Mouse (Mus musculus) neural tube, embryonic 11.5 days (tissue): ENCODE data around the gene Coro6. TPM values are rescaled to one million over a fixed set of nuclear protein-coding genes. Genes with fewer than 3 reads are reported as not detected.

ENCODE experiments used
- ATAC-seq: fragments of 200-750 bp; cut with Nextera tagmentation; 2 replicates; pipeline ENCODE4 v1.8.0; 2017; ENCODE audit warnings: moderate number of reproducible peaks, mild to moderate bottlenecking, moderate TSS enrichment, moderate library complexity; ENCODE audit not compliant: insufficient read depth, low FRiP score, low TSS enrichment
- DNase-seq: peaks from one replicate; pipeline ENCODE4 v3.0.0-alpha.2; 2015; ENCODE audit warnings: low spot score
- H3K27ac ChIP-seq: fragments of 300-500 bp; sonication (generic); 2 replicates; pipeline ENCODE4 v1.5.1; 2014; ENCODE audit warnings: low read depth, mild to moderate bottlenecking, low read length
- H3K27me3 ChIP-seq: fragments of 300-500 bp; sonication (generic); 2 replicates; pipeline ENCODE4 v1.6.1; 2014; ENCODE audit warnings: mild to moderate bottlenecking, low read length, mixed read lengths; ENCODE audit not compliant: control insufficient read depth, insufficient read depth
- H3K36me3 ChIP-seq: fragments of 300-500 bp; sonication (generic); 2 replicates; pipeline ENCODE4 v1.6.1; 2014; ENCODE audit warnings: mild to moderate bottlenecking, low read length, moderate library complexity, mixed read lengths; ENCODE audit not compliant: control insufficient read depth, insufficient read depth
- H3K4me1 ChIP-seq: fragments of 300-500 bp; sonication (generic); 2 replicates; pipeline ENCODE4 v1.6.1; 2014; ENCODE audit warnings: low read length, mixed read lengths; ENCODE audit not compliant: control insufficient read depth, insufficient read depth
- H3K4me2 ChIP-seq: fragments of 300-500 bp; sonication (generic); 2 replicates; pipeline ENCODE4 v1.6.1; 2014; ENCODE audit warnings: low read depth, mild to moderate bottlenecking, moderate library complexity
- H3K4me3 ChIP-seq: fragments of 300-500 bp; sonication (generic); 2 replicates; pipeline ENCODE4 v1.5.1; 2014; ENCODE audit warnings: low read depth, low read length
- H3K9ac ChIP-seq: fragments of 300-500 bp; sonication (generic); 2 replicates; pipeline ENCODE4 v1.6.1; 2014; ENCODE audit warnings: mild to moderate bottlenecking, low read length
- H3K9me3 ChIP-seq: fragments of 300-500 bp; sonication (generic); 2 replicates; pipeline ENCODE4 v1.6.1; 2016; ENCODE audit warnings: low read length; ENCODE audit not compliant: control insufficient read depth
- WGBS: fragments of 180-500 bp; shearing (Covaris S2); extraction: QIAGEN DNeasy Blood & Tissue Kit; methylation state at CpG from one replicate; pipeline ENCODE4 v1.1.7; 2014; 5-methylcytosine and 5-hydroxymethylcytosine counted together
- polyA plus RNA-seq: library from polyadenylated mRNA; unstranded; fragments of >200 nt; fragmentation: Nextera tagmentation; extraction: Ambion mirVana; gene quantifications from 2 replicates; pipeline ENCODE4 v1.2.1, GENCODE M21; 2014

Gene Coro6
- polyA plus RNA-seq, 1 experiment from 2014 or later: 0.41 TPM

- Histone ChIP-seq H3K27ac (no peak overlapping the region), H3K4me2 (no peak overlapping the region), H3K27me3 (no peaks in the 10 kb centered on the region), H3K9ac (no peak overlapping the region), H3K36me3 (no peaks in the 10 kb centered on the region), H3K4me3 (no peak overlapping the region), H3K9me3 (no peaks in the 10 kb centered on the region), H3K4me1 (no peaks in the 10 kb centered on the region)
- DNase-seq (no peak), ATAC-seq (no peak)
- WGBS: 88% methylated on average over 8 of the region's 8 CpGs
These were observed 21.2 kb upstream of the Coro6 start for GRCm38 (mm10) chr11:77441020-77441419.

GRCm38 (mm10) chr11:77442186-77443170 is 19.7 kb upstream of the Coro6 start:
- ATAC-seq: no peak
- 77% methylated on average over 7 of the region's 7 CpGs for WGBS
- H3K4me3 ChIP-seq: no peak overlapping the region
- no peaks in the 10 kb centered on the region for H3K36me3 ChIP-seq
- no peak overlapping the region for H3K4me2 ChIP-seq
- H3K4me1 ChIP-seq: no peaks in the 10 kb centered on the region
- no peak overlapping the region for H3K9ac ChIP-seq
- H3K9me3 ChIP-seq: no peaks in the 10 kb centered on the region
- H3K27me3 ChIP-seq: no peaks in the 10 kb centered on the region
- H3K27ac ChIP-seq: no peak overlapping the region
- DNase-seq: no peak

GRCm38 (mm10) chr11:77444939-77445338 is 17.3 kb upstream of the Coro6 start:
- no peak for ATAC-seq
- no peak overlapping the region for H3K27ac ChIP-seq
- no peak overlapping the region for H3K4me2 ChIP-seq
- no peaks in the 10 kb centered on the region; the same call in 1 of the 2 replicates for H3K36me3 ChIP-seq
- H3K9ac ChIP-seq: no peak overlapping the region
- no peak for DNase-seq
- no peaks in the 10 kb centered on the region for H3K4me1 ChIP-seq
- H3K9me3 ChIP-seq: no peaks in the 10 kb centered on the region
- no peaks in the 10 kb centered on the region for H3K27me3 ChIP-seq
- 82% methylated on average over 2 of the region's 2 CpGs for WGBS
- H3K4me3 ChIP-seq: no peak overlapping the region

GRCm38 (mm10) chr11:77446628-77447041 is 15.6 kb upstream of the Coro6 start:
- H3K9me3 ChIP-seq: no peaks in the 10 kb centered on the region
- 70% methylated on average over 6 of the region's 6 CpGs for WGBS
- no peak overlapping the region for H3K9ac ChIP-seq
- no peaks in the 10 kb centered on the region for H3K27me3 ChIP-seq
- no peak overlapping the region for H3K4me3 ChIP-seq
- DNase-seq (no peak), ATAC-seq (no peak)
- no peak overlapping the region for H3K4me2 ChIP-seq
- no peaks in the 10 kb centered on the region for H3K4me1 ChIP-seq
- H3K36me3 ChIP-seq: no peaks in the 10 kb centered on the region; the same call in 1 of the 2 replicates
- no peak overlapping the region for H3K27ac ChIP-seq

GRCm38 (mm10) chr11:77449224-77449623 is 13.0 kb upstream of the Coro6 start:
- Histone ChIP-seq H3K9me3 (no peaks in the 10 kb centered on the region), H3K36me3 (no peaks in the 10 kb centered on the region; the same call in 1 of the 2 replicates), H3K9ac (no peak overlapping the region), H3K27me3 (no peaks in the 10 kb centered on the region), H3K4me3 (no peak overlapping the region), H3K27ac (no peak overlapping the region), H3K4me1 (no peaks in the 10 kb centered on the region), H3K4me2 (no peak overlapping the region)
- DNase-seq (no peak), ATAC-seq (no peak)
- 91% methylated on average over 7 of the region's 7 CpGs for WGBS

- H3K27ac ChIP-seq: no peak overlapping the region
- DNase-seq (no peak), ATAC-seq (no peak)
- H3K9ac ChIP-seq: no peak overlapping the region
- WGBS: 92% methylated on average over 2 of the region's 2 CpGs
- no peaks in the 10 kb centered on the region; the same call in 1 of the 2 replicates for H3K36me3 ChIP-seq
- H3K4me3 ChIP-seq: no peak overlapping the region
- no peak overlapping the region for H3K4me2 ChIP-seq
- H3K9me3 ChIP-seq: no peaks in the 10 kb centered on the region
- no peaks in the 10 kb centered on the region for H3K4me1 ChIP-seq
- H3K27me3 ChIP-seq: no peaks in the 10 kb centered on the region
These were observed 10.5 kb upstream of the Coro6 start for GRCm38 (mm10) chr11:77451670-77452069.

- no peaks in the 10 kb centered on the region for H3K27me3 ChIP-seq
- H3K4me2 ChIP-seq: no peak overlapping the region
- DNase-seq (peak; percentile 4), ATAC-seq (no peak)
- H3K27ac ChIP-seq: no peak overlapping the region
- no peak overlapping the region for H3K4me3 ChIP-seq
- no peak overlapping the region for H3K9ac ChIP-seq
- no peaks in the 10 kb centered on the region; the same call in 1 of the 2 replicates for H3K36me3 ChIP-seq
- no peaks in the 10 kb centered on the region for H3K4me1 ChIP-seq
- H3K9me3 ChIP-seq: no peaks in the 10 kb centered on the region
- 99% methylated on average over 2 of the region's 2 CpGs for WGBS
These were observed 8.8 kb upstream of the Coro6 start for GRCm38 (mm10) chr11:77453388-77453787.

- Histone ChIP-seq H3K4me3 (no peak overlapping the region), H3K27ac (no peak overlapping the region), H3K27me3 (no peaks in the 10 kb centered on the region), H3K9me3 (no peaks in the 10 kb centered on the region), H3K4me2 (no peak overlapping the region), H3K9ac (no peak overlapping the region), H3K4me1 (no peaks in the 10 kb centered on the region), H3K36me3 (no peaks in the 10 kb centered on the region; the same call in 1 of the 2 replicates)
- DNase-seq (peak; percentile 2), ATAC-seq (no peak)
- WGBS: 85% methylated on average over 9 of the region's 9 CpGs
These were observed 6.3 kb upstream of the Coro6 start for GRCm38 (mm10) chr11:77455770-77456510.
